Mouse (Mus musculus) limb, embryonic 10.5 days (tissue): ENCODE measurements around the gene Dexi. TPM values are rescaled to one million over a fixed set of nuclear protein-coding genes. Genes with fewer than 3 reads are reported as not detected.

Experiments used
- DNase-seq: peaks from one replicate; pipeline ENCODE4 v3.0.0-alpha.2; 2017; ENCODE audit warnings: low spot score
- H3K27ac ChIP-seq: fragments of 300-500 bp; sonication (generic); 2 replicates; pipeline ENCODE4 v1.5.1; 2016; ENCODE audit warnings: mild to moderate bottlenecking
- H3K27me3 ChIP-seq: fragments of 300-500 bp; sonication (generic); 2 replicates; pipeline ENCODE4 v1.6.1; 2016; ENCODE audit warnings: low read depth, mild to moderate bottlenecking; ENCODE audit not compliant: poor library complexity, severe bottlenecking
- H3K36me3 ChIP-seq: fragments of 300-500 bp; sonication (generic); 2 replicates; pipeline ENCODE4 v1.6.1; 2016; ENCODE audit warnings: mild to moderate bottlenecking, moderate library complexity
- H3K4me1 ChIP-seq: fragments of 300-500 bp; sonication (generic); 2 replicates; pipeline ENCODE4 v1.6.1; 2016
- H3K4me3 ChIP-seq: fragments of 300-500 bp; sonication (generic); 2 replicates; pipeline ENCODE4 v1.5.1; 2016; ENCODE audit warnings: mild to moderate bottlenecking, moderate library complexity
- H3K9me3 ChIP-seq: fragments of 300-500 bp; sonication (generic); replicated peaks from 2 replicates; pipeline ENCODE4 v1.6.1; 2016; ENCODE audit warnings: mild to moderate bottlenecking
- WGBS: fragments of 180-500 bp; shearing (Covaris S2); methylation state at CpG from one replicate; pipeline ENCODE4 v1.1.7; 2016; 5-methylcytosine and 5-hydroxymethylcytosine counted together
- polyA plus RNA-seq: library from polyadenylated mRNA; unstranded; fragments of >200 nt; fragmentation: Nextera tagmentation; extraction: Ambion mirVana; gene quantifications from 2 replicates; pipeline ENCODE4 v1.2.1, GENCODE M21; 2016

Dexi gene
- polyA plus RNA-seq, 1 experiment from 2014 or later: 20.5 TPM

GRCm38 (mm10) chr16:10565278-10565885 lies 22.5 kb upstream of the Dexi start:
- no peak overlapping the region for H3K4me3 ChIP-seq
- H3K36me3 ChIP-seq: 0 out of 2 replicates have a peak, but pooled peaks cover 15% of the 10 kb centered on the region
- peak; percentile 84 for DNase-seq
- no peaks in the 10 kb centered on the region for H3K9me3 ChIP-seq
- peak overlapping the region; percentile 6; the same call in 1 of the 2 replicates for H3K27ac ChIP-seq
- H3K4me1 ChIP-seq: peaks cover 9% of the 10 kb centered on the region
- no peaks in the 10 kb centered on the region for H3K27me3 ChIP-seq
- 36% methylated on average over 4 of the region's 4 CpGs for WGBS

DNA sequence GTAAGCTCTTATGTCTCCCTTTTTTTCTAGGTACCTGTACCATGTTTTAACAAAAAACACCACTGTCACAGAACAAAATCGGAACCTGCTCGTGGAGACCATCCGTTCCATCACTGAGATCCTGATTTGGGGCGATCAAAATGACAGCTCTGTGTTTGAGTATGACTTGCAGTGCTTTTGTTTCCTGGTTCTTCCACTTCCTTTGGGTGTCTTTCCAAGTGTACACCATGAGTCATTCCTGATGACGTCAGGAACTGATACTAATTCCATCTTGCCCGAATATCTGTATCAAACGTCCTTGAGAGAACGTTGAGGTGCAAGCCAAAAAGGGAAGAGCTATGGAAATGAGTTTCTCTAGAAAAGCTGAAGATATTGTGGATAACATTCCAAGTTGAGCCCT lies 17.1 kb upstream of the Dexi start:
- Histone ChIP-seq H3K36me3 (0 out of 2 replicates have a peak, but pooled peaks cover 9% of the 10 kb centered on the region), H3K27me3 (no peaks in the 10 kb centered on the region), H3K9me3 (no peaks in the 10 kb centered on the region), H3K4me3 (no peak overlapping the region), H3K4me1 (no peaks in the 10 kb centered on the region), H3K27ac (no peak overlapping the region)
- 95% methylated on average over 8 of the region's 8 CpGs for WGBS
- no peak for DNase-seq

- Histone ChIP-seq H3K4me1 (no peaks in the 10 kb centered on the region), H3K27ac (no peak overlapping the region), H3K36me3 (no peaks in the 10 kb centered on the region), H3K9me3 (no peaks in the 10 kb centered on the region), H3K4me3 (no peak overlapping the region), H3K27me3 (no peaks in the 10 kb centered on the region)
- no peak for DNase-seq
- WGBS: 96% methylated on average over 2 of the region's 2 CpGs
Measured at GRCm38 (mm10) chr16:10553858-10554257, 11.0 kb upstream of the Dexi start.

DNA sequence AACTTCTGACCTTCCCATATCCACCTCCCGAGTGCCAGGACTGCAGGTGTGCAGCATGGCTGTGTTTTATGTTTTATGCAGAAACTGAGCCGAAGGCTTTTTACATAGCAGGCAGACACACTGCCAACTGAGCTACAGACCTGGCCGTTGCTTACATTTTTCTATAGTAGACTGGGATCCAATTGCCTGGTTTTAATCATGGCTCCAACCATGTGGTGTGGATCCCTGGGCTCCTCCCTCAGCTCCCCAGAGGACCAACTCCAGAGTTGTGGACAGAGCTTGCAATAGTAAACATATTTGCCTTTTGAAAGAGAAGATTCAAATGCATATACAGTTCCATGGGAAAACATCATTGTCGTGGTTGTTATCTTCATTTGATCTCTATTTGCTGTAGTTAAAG lies 8.7 kb upstream of the Dexi start:
- H3K36me3 ChIP-seq: no peaks in the 10 kb centered on the region
- H3K27me3 ChIP-seq: no peaks in the 10 kb centered on the region
- 86% methylated on average over 4 of the region's 4 CpGs for WGBS
- DNase-seq: no peak
- H3K9me3 ChIP-seq: no peaks in the 10 kb centered on the region
- no peak overlapping the region for H3K27ac ChIP-seq
- H3K4me3 ChIP-seq: no peak overlapping the region
- H3K4me1 ChIP-seq: peaks cover 3% of the 10 kb centered on the region; the same call in 1 of the 2 replicates

GRCm38 (mm10) chr16:10549600-10549999 lies 6.7 kb upstream of the Dexi start:
- H3K4me3 ChIP-seq: no peak overlapping the region
- 90% methylated on average over 2 of the region's 2 CpGs for WGBS
- H3K9me3 ChIP-seq: no peaks in the 10 kb centered on the region
- no peaks in the 10 kb centered on the region for H3K36me3 ChIP-seq
- no peaks in the 10 kb centered on the region for H3K27me3 ChIP-seq
- peaks cover 15% of the 10 kb centered on the region for H3K4me1 ChIP-seq
- no peak overlapping the region for H3K27ac ChIP-seq
- DNase-seq: no peak

- 76% methylated on average over 3 of the region's 3 CpGs for WGBS
- H3K4me3 ChIP-seq: no peak overlapping the region
Measured at GRCm38 (mm10) chr16:10548938-10549337, 6.1 kb upstream of the Dexi start.

GRCm38 (mm10) chr16:10546865-10547264 lies 4.0 kb upstream of the Dexi start:
- no peak for DNase-seq
- no peaks in the 10 kb centered on the region for H3K9me3 ChIP-seq
- WGBS: 65% methylated on average over 3 of the region's 3 CpGs
- H3K4me3 ChIP-seq: no peak overlapping the region
- H3K36me3 ChIP-seq: no peaks in the 10 kb centered on the region
- peaks cover 23% of the 10 kb centered on the region for H3K4me1 ChIP-seq
- H3K27ac ChIP-seq: no peak overlapping the region
- no peaks in the 10 kb centered on the region for H3K27me3 ChIP-seq

More at GRCm38 (mm10) chr16:10548938-10549337, 6.1 kb upstream of the Dexi start:
- no peak for DNase-seq
- H3K27me3 ChIP-seq: no peaks in the 10 kb centered on the region
- H3K9me3 ChIP-seq: no peaks in the 10 kb centered on the region
- H3K36me3 ChIP-seq: no peaks in the 10 kb centered on the region
- peaks cover 15% of the 10 kb centered on the region for H3K4me1 ChIP-seq
- no peak overlapping the region for H3K27ac ChIP-seq

DNA sequence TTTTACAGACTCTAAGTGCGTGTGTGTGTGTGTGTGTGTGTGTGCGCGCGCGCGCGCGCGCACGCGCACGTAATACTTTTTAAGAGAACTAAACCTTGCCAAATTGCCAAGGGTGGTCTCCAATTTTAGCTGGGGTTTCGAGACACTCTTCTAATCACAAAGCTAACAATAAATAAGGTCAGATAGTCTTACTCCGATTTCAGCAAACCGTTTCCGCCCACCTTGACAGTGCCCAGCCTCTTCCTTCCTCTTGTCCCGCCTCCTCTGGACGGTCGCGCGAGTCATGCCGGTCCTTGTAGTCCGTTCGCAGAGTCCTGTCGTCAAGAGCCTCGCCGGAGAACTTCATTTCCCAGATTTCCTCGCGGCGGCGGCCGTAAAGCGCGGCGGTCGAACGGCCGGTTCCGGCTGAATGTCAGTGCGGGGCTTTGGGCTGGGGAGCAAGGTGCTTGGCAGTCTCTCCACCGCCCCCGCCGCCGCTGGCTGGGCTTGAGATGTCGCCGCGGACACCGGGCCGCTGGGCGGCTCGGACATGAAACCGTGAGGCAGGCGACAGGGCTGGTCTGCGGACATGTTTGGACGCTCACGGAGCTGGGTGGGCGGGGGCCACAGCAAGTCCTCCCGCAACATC lies 2.3 kb upstream of the Dexi start, which contains the start of gene Clec16a:
TSS of gene Clec16a (plus strand) at position 345 of the 628 bp plus-strand sequence.
- Histone ChIP-seq H3K27me3 (no peaks in the 10 kb centered on the region), H3K27ac (peak within 1 kb of the TSS; percentile 78), H3K9me3 (no peaks in the 10 kb centered on the region), H3K4me1 (peaks cover 40% of the 10 kb centered on the region), H3K36me3 (no peaks in the 10 kb centered on the region), H3K4me3 (peak within 1 kb of the TSS; percentile 84)
- WGBS: under 1% methylated on average over 58 of the region's 58 CpGs
- DNase-seq: peak; percentile 97

DNA sequence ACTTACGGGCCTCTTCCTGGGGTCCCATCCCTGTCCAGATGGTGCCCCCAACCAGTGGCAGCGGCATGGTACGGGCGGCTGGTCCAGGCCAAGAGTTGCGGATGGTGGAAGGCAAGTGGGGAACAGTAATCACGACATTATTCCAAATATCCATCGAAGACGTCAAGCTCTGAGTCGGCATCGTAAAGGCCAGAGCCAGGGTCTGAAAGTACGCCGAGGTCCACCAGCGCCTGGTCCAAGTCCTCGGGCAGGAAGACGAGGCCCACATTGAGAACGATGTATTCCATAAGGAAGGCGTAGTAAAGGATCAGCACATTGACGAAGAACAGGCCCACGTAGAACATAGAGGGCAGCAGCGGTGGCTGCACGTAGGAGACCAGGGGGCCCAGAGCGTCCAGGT lies 588 bp downstream of the Dexi start:
- Histone ChIP-seq H3K4me1 (peaks cover 40% of the 10 kb centered on the region), H3K36me3 (no peaks in the 10 kb centered on the region), H3K27ac (peak overlapping the region; percentile 92), H3K27me3 (no peaks in the 10 kb centered on the region), H3K4me3 (peak overlapping the region; percentile 80), H3K9me3 (no peaks in the 10 kb centered on the region)
- no peak for DNase-seq
- 5% methylated on average over 22 of the region's 22 CpGs for WGBS

- peak overlapping the region; percentile 92; the same call in 1 of the 2 replicates for H3K27ac ChIP-seq
- no peaks in the 10 kb centered on the region for H3K36me3 ChIP-seq
- no peaks in the 10 kb centered on the region for H3K9me3 ChIP-seq
- DNase-seq: no peak
- no peaks in the 10 kb centered on the region for H3K27me3 ChIP-seq
- 37% methylated on average over 7 of the region's 7 CpGs for WGBS
- H3K4me1 ChIP-seq: peaks cover 36% of the 10 kb centered on the region
- peak overlapping the region; percentile 80 for H3K4me3 ChIP-seq
Measured at GRCm38 (mm10) chr16:10541598-10541930, 1.3 kb downstream of the Dexi start.

DNA sequence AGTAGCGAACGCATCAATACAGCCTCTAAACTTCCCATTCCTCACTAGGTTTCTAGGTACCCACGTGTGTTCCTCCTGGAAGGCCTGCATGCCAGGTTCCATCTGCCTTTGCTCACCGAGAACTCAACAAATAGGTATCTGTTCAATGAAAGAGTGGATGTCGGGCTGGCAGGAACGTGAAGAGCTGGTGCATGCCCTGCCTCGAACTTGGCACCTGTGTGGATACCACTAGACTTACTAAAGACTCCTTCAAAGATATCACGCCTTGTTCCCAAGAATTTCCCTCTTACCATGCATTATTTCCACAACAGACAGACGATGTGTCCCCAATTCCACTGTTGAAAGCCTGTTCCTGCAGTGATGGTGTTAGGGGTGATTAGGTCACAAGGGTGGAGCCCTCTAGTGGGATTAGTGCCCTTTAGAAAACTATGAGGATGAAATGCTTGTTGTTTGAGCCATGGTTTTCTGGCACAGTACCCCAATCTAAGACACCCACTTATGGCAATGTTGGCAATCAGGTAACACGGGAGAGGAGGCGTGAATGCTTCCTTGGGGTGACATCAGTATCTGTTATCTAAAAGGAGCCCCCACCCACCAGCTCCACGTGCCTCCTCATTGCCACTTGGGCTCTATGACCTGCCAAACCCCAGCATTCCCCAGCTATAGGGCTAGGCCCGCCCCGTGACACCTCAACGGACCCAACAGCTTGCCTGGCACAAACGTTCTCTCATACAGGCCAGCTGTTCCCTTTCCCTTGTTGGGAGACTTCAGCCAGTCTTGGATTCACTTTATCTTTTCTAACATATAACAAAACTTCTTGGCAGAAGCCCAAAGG lies 1.9 kb downstream of the Dexi start:
- peaks cover 30% of the 10 kb centered on the region for H3K4me1 ChIP-seq
- H3K27ac ChIP-seq: no peak overlapping the region
- no peak for DNase-seq
- H3K36me3 ChIP-seq: peaks cover 4% of the 10 kb centered on the region
- no peaks in the 10 kb centered on the region for H3K27me3 ChIP-seq
- H3K4me3 ChIP-seq: peak overlapping the region; percentile 80
- 72% methylated on average over 16 of the region's 16 CpGs for WGBS
- H3K9me3 ChIP-seq: no peaks in the 10 kb centered on the region

DNA sequence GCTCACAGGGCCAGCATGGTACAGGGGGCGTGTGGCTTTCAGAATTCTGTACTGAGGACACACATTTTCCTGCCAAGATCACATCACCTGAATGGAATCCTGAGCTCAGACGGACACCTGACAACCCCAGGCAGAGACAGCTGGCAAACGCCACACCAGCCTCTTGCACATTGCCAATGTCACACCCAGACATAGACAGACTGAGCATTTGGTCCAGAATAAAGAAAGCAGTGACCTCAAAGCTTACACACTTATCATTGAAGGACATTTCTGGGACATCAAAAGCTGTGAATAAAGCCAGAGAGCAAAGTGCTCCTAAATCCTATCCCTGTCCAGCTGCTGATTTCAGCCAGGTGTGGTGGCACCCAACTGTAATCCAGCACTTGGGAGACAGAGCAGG lies 5.9 kb downstream of the Dexi start:
- Histone ChIP-seq H3K27me3 (no peaks in the 10 kb centered on the region), H3K9me3 (no peaks in the 10 kb centered on the region), H3K36me3 (peaks cover 22% of the 10 kb centered on the region), H3K4me1 (peaks cover 18% of the 10 kb centered on the region), H3K4me3 (no peak overlapping the region), H3K27ac (no peak overlapping the region)
- 85% methylated on average over 3 of the region's 3 CpGs for WGBS
- DNase-seq: no peak

GRCm38 (mm10) chr16:10536323-10536722 lies 6.5 kb downstream of the Dexi start:
- Histone ChIP-seq H3K4me3 (no peak overlapping the region), H3K9me3 (no peaks in the 10 kb centered on the region), H3K27me3 (no peaks in the 10 kb centered on the region), H3K36me3 (peaks cover 28% of the 10 kb centered on the region), H3K4me1 (peaks cover 11% of the 10 kb centered on the region), H3K27ac (no peak overlapping the region)
- DNase-seq: no peak
- 80% methylated on average over 5 of the region's 5 CpGs for WGBS
